Mouse (Mus musculus) kidney, adult 18-20 months (tissue): ENCODE data around the gene Grm4.
"Not testable (repeated sequence)": the region's sequence is repeated elsewhere in the genome, so short reads cannot be mapped to it uniquely, and the experiment has no call there.

Source experiments
- DNase-seq: peaks from one replicate; pipeline ENCODE4 v3.0.0; 2021

The Grm4 gene

GRCm38 (mm10) chr17:27385513-27386261 is 135.5 kb downstream of the Grm4 start:
- no peak for DNase-seq

GRCm38 (mm10) chr17:27382916-27383315 is 138.3 kb downstream of the Grm4 start:
- no peak for DNase-seq

GRCm38 (mm10) chr17:27380911-27381459 is 140.2 kb downstream of the Grm4 start:
- not testable (repeated sequence) for DNase-seq

GRCm38 (mm10) chr17:27378977-27379376 is 142.2 kb downstream of the Grm4 start:
- no peak for DNase-seq

GRCm38 (mm10) chr17:27377151-27377550 is 144.1 kb downstream of the Grm4 start:
- no peak for DNase-seq

GRCm38 (mm10) chr17:27375551-27375950 is 145.7 kb downstream of the Grm4 start:
- no peak for DNase-seq
